Mouse (Mus musculus): ENCODE data around the gene Zfp704. TPM values are rescaled to one million over a fixed set of nuclear protein-coding genes. Genes with fewer than 3 reads are reported as not detected.

Zfp704 gene
- polyA plus RNA-seq, 1 experiment from 2014 or later, result 9.5 TPM

DNA sequence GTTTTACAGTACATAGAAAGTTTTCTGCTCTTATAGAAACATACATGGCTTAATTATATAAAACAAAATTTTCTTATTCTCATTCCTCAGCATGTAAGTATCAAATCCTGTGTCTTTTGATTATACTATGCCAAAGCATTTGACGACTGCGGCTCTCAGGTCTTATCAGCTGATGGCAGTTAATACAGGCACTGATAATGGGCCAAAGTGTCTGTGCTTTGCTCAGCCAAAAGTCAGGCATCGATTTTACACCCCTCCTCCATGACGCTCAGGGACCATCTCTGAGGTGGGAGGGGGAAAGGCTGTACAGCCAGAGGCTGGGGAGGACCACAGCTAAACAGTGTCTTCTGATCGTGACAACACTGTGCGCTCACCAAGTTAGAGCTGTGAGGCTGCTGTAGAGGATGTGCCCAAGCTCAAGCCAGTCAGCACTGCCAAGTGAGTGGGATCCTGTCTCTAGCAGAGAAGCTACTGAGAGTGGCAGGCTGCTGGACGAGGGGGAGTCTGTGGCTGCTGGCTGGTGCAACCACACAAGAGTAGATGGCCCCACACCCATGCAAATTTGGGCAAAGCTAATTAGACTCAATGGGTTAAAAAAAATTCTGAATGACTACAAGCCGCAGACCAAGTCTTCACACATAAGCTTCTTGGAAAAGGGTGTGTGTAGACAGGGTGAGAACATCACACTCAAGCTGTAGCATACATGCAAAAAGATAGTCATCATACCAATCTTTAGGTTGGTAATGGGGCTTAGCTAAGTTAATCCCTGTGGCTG, 155.1 kb downstream of the Zfp704 start:
- H3K4me2 ChIP-seq (ENCODE audit: low read depth, low read length), result no peak overlapping the region
- 82% methylated on average over 8 of the region's 8 CpGs for WGBS
- no peak for ATAC-seq (ENCODE audit: insufficient read depth, low FRiP score)

DNA sequence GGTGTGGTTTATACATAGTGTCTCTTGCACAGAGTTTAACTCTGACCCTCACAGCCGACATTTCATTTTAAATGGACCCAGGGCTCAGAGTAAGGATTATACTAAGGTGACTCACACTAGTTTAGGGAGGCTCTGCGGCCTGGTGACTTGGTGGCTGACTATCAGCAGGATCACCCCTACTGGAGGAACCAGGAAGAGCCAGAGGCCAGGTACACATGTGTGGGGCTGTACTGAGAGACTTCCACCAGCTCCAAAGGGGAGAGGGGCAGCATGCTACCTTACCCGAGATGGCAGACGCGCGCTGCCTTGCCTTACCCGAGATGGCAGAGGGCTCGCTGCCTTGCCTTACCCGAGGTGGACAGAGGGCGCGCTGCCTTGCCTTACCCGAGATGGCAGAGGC, 159.4 kb downstream of the Zfp704 start:
- H3K9me3 ChIP-seq (replicated peaks; ENCODE audit: control insufficient read depth, low read length), result 0 out of 2 replicates have a peak, but pooled peaks cover 4% of the 10 kb centered on the region
- no peak overlapping the region for H3K4me3 ChIP-seq (replicated peaks; ENCODE audit: low read length)
- H3K4me2 ChIP-seq (ENCODE audit: low read depth, low read length), result no peak overlapping the region
- H3K27me3 ChIP-seq (ENCODE audit: control insufficient read depth, insufficient read depth, low read length), result no peaks in the 10 kb centered on the region
- ATAC-seq (ENCODE audit: insufficient read depth, low FRiP score), result no peak
- no peak overlapping the region for H3K27ac ChIP-seq (ENCODE audit: low read length)
- peaks cover 5% of the 10 kb centered on the region for H3K36me3 ChIP-seq (ENCODE audit: control insufficient read depth, insufficient read depth, low read length)
- no peaks in the 10 kb centered on the region for H3K4me1 ChIP-seq (ENCODE audit: control insufficient read depth, insufficient read depth, low read length)
- no peak overlapping the region for H3K9ac ChIP-seq (ENCODE audit: low read length)
- 90% methylated on average over 12 of the region's 12 CpGs for WGBS

More for the DNA sequence above, 155.1 kb downstream of the Zfp704 start:
- H3K4me1 ChIP-seq (ENCODE audit: control insufficient read depth, insufficient read depth, low read length), result no peaks in the 10 kb centered on the region
- no peak overlapping the region for H3K27ac ChIP-seq (ENCODE audit: low read length)
- H3K4me3 ChIP-seq (replicated peaks; ENCODE audit: low read length), result no peak overlapping the region
- H3K27me3 ChIP-seq (ENCODE audit: control insufficient read depth, insufficient read depth, low read length), result no peaks in the 10 kb centered on the region
- H3K36me3 ChIP-seq (ENCODE audit: control insufficient read depth, insufficient read depth, low read length), result no peaks in the 10 kb centered on the region
- H3K9me3 ChIP-seq (replicated peaks; ENCODE audit: control insufficient read depth, low read length), result no peaks in the 10 kb centered on the region
- no peak overlapping the region for H3K9ac ChIP-seq (ENCODE audit: low read length)

GRCm38 (mm10) chr3:9449261-9450007, 160.5 kb downstream of the Zfp704 start:
- 0 out of 2 replicates have a peak, but pooled peaks cover 4% of the 10 kb centered on the region for H3K9me3 ChIP-seq (replicated peaks; ENCODE audit: control insufficient read depth, low read length)
- no peak overlapping the region for H3K4me2 ChIP-seq (ENCODE audit: low read depth, low read length)
- H3K27me3 ChIP-seq (ENCODE audit: control insufficient read depth, insufficient read depth, low read length), result no peaks in the 10 kb centered on the region
- H3K27ac ChIP-seq (ENCODE audit: low read length), result no peak overlapping the region
- whole genome bisulfite sequencing, result 66% methylated on average over 7 of the region's 7 CpGs
- peaks cover 5% of the 10 kb centered on the region for H3K36me3 ChIP-seq (ENCODE audit: control insufficient read depth, insufficient read depth, low read length)
- H3K9ac ChIP-seq (ENCODE audit: low read length), result no peak overlapping the region
- ATAC-seq (ENCODE audit: insufficient read depth, low FRiP score), result peak; percentile 37; the same call in 1 of the 2 replicates
- no peak overlapping the region for H3K4me3 ChIP-seq (replicated peaks; ENCODE audit: low read length)
- H3K4me1 ChIP-seq (ENCODE audit: control insufficient read depth, insufficient read depth, low read length), result no peaks in the 10 kb centered on the region

GRCm38 (mm10) chr3:9448541-9448940, 161.3 kb downstream of the Zfp704 start:
- H3K4me1 ChIP-seq (ENCODE audit: control insufficient read depth, insufficient read depth, low read length), result no peaks in the 10 kb centered on the region
- no peaks in the 10 kb centered on the region for H3K27me3 ChIP-seq (ENCODE audit: control insufficient read depth, insufficient read depth, low read length)
- peaks cover 8% of the 10 kb centered on the region for H3K36me3 ChIP-seq (ENCODE audit: control insufficient read depth, insufficient read depth, low read length)
- 0 out of 2 replicates have a peak, but pooled peaks cover 4% of the 10 kb centered on the region for H3K9me3 ChIP-seq (replicated peaks; ENCODE audit: control insufficient read depth, low read length)
- H3K4me3 ChIP-seq (replicated peaks; ENCODE audit: low read length), result no peak overlapping the region
- no peak for ATAC-seq (ENCODE audit: insufficient read depth, low FRiP score)
- WGBS, result 90% methylated on average over 5 of the region's 5 CpGs
- H3K4me2 ChIP-seq (ENCODE audit: low read depth, low read length), result no peak overlapping the region
- no peak overlapping the region for H3K9ac ChIP-seq (ENCODE audit: low read length)
- H3K27ac ChIP-seq (ENCODE audit: low read length), result no peak overlapping the region

GRCm38 (mm10) chr3:9444558-9444957, 165.3 kb downstream of the Zfp704 start:
- 71% methylated on average over 5 of the region's 5 CpGs for WGBS
- Histone ChIP-seq H3K27me3 (ENCODE audit: control insufficient read depth, insufficient read depth, low read length) (no peaks in the 10 kb centered on the region), H3K9me3 (replicated peaks; ENCODE audit: control insufficient read depth, low read length) (0 out of 2 replicates have a peak, but pooled peaks cover 4% of the 10 kb centered on the region), H3K27ac (ENCODE audit: low read length) (no peak overlapping the region), H3K36me3 (ENCODE audit: control insufficient read depth, insufficient read depth, low read length) (peaks cover 8% of the 10 kb centered on the region), H3K9ac (ENCODE audit: low read length) (no peak overlapping the region), H3K4me2 (ENCODE audit: low read depth, low read length) (no peak overlapping the region), H3K4me3 (replicated peaks; ENCODE audit: low read length) (no peak overlapping the region), H3K4me1 (ENCODE audit: control insufficient read depth, insufficient read depth, low read length) (no peaks in the 10 kb centered on the region)
- no peak for ATAC-seq (ENCODE audit: insufficient read depth, low FRiP score)

DNA sequence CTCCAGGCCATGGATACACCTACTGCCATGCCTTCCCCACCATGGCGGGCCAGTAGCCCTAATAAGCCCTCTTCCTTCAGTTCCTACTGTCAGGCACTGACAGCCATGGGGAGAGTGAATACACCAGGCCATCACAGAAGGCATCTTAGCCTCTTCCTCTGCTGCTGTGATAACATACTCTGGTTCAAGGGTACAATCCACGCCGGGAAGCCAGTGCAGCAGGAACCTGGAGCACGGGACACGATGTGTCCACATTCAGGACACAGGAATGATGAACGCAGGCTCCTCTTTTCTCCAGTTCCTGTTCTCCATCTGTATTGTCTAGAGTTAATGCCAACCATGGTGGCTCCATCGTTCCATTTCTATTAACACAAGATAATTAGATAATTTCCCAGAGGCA, 165.9 kb downstream of the Zfp704 start:
- Histone ChIP-seq H3K4me2 (ENCODE audit: low read depth, low read length) (no peak overlapping the region), H3K36me3 (ENCODE audit: control insufficient read depth, insufficient read depth, low read length) (peaks cover 8% of the 10 kb centered on the region), H3K9me3 (replicated peaks; ENCODE audit: control insufficient read depth, low read length) (0 out of 2 replicates have a peak, but pooled peaks cover 4% of the 10 kb centered on the region), H3K4me3 (replicated peaks; ENCODE audit: low read length) (no peak overlapping the region), H3K9ac (ENCODE audit: low read length) (no peak overlapping the region), H3K27me3 (ENCODE audit: control insufficient read depth, insufficient read depth, low read length) (no peaks in the 10 kb centered on the region), H3K4me1 (ENCODE audit: control insufficient read depth, insufficient read depth, low read length) (no peaks in the 10 kb centered on the region), H3K27ac (ENCODE audit: low read length) (no peak overlapping the region)
- 90% methylated on average over 7 of the region's 7 CpGs for WGBS
- no peak for ATAC-seq (ENCODE audit: insufficient read depth, low FRiP score)

DNA sequence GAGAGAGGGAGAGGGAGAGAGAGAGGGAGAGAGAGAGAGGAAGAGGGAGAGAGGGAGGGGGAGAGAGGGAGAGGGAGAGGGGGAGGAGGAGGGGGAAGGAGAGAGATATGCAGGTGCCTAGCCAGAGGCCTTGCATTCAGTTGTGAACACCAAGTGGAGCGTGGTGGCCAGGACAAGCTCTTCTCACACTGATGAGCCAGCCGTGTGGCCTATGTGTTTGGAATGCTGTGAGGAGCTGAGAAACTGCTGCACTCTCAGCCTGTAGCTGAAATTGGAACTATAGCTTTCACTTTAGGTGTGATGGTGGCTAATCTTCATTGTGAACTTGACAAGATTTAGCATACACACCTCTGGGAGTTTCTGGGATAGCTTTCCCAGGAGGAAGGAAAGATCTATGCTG, 166.4 kb downstream of the Zfp704 start:
- Histone ChIP-seq H3K27ac (ENCODE audit: low read length) (no peak overlapping the region), H3K36me3 (ENCODE audit: control insufficient read depth, insufficient read depth, low read length) (peaks cover 8% of the 10 kb centered on the region), H3K4me3 (replicated peaks; ENCODE audit: low read length) (no peak overlapping the region), H3K27me3 (ENCODE audit: control insufficient read depth, insufficient read depth, low read length) (no peaks in the 10 kb centered on the region), H3K4me2 (ENCODE audit: low read depth, low read length) (no peak overlapping the region), H3K4me1 (ENCODE audit: control insufficient read depth, insufficient read depth, low read length) (no peaks in the 10 kb centered on the region), H3K9ac (ENCODE audit: low read length) (no peak overlapping the region), H3K9me3 (replicated peaks; ENCODE audit: control insufficient read depth, low read length) (0 out of 2 replicates have a peak, but pooled peaks cover 1% of the 10 kb centered on the region)
- no peak for ATAC-seq (ENCODE audit: insufficient read depth, low FRiP score)
- WGBS, result 86% methylated on average over 2 of the region's 2 CpGs

DNA sequence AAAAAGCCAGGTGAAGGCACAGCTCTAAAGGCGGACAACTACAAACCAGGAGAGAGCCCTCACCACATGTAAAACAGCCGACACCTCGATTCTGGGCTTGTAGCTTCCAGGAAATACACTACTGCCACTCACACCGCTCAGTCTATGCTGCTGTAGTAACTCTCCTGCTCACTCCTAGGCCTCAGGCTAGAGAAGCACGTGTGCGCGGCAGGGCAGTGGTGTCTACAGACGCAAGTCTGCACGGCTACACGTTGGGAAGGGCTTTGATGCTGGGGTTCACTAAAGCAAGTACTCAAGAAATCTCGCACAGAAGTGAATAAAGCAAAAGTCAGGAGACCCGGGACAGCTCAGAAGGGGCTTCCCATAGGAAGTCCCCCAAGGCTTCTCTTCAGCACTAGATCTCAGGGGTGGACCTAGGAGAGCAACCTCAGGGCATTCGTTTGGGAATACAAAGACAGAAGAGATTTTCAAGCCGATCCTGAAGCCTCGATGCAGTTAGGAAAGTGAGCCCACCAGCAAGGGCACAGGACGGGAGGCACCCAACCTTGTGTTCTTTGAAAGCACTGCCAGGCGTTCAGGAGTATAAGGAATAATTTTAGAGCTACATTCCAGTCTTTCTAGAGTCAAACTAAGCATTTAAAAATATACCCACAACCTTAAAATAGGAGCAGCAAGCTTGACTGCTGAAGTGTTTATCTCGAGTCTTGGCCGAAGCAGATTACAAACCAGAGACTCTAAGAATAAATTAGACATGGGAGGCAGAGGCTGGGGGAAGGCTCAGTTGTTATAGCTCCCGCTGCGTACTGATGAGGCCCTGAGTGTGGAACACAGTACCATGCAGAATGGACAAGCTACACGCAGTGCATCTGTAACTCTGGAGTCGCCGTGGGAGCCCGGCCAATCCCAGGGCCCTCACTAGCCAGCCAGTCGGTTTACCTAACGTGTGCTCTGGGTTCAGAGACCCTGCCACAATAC, 168.0 kb downstream of the Zfp704 start:
- H3K4me1 ChIP-seq (ENCODE audit: control insufficient read depth, insufficient read depth, low read length), result no peaks in the 10 kb centered on the region
- no peak for ATAC-seq (ENCODE audit: insufficient read depth, low FRiP score)
- H3K9me3 ChIP-seq (replicated peaks; ENCODE audit: control insufficient read depth, low read length), result no peaks in the 10 kb centered on the region
- H3K4me2 ChIP-seq (ENCODE audit: low read depth, low read length), result no peak overlapping the region
- no peak overlapping the region; the same call in 1 of the 2 replicates for H3K27ac ChIP-seq (ENCODE audit: low read length)
- WGBS, result 86% methylated on average over 27 of the region's 27 CpGs
- H3K4me3 ChIP-seq (replicated peaks; ENCODE audit: low read length), result no peak overlapping the region
- H3K36me3 ChIP-seq (ENCODE audit: control insufficient read depth, insufficient read depth, low read length), result peaks cover 13% of the 10 kb centered on the region
- H3K27me3 ChIP-seq (ENCODE audit: control insufficient read depth, insufficient read depth, low read length), result no peaks in the 10 kb centered on the region
- no peak overlapping the region for H3K9ac ChIP-seq (ENCODE audit: low read length)

Data from stomach, embryonic 16.5 days (tissue).